Mouse (Mus musculus): ENCODE data around the gene Fgf2. TPM values are rescaled to one million over a fixed set of nuclear protein-coding genes. Genes with fewer than 3 reads are reported as not detected.

Gene Fgf2
- polyA plus RNA-seq, 1 experiment from 2014 or later: 0.83 TPM

- no peak for ATAC-seq (replicated peaks; ENCODE audit: low FRiP score)
- H3K9ac ChIP-seq (ENCODE audit: low read length): no peak overlapping the region
- no peak overlapping the region for H3K4me3 ChIP-seq (ENCODE audit: low read depth, low read length)
- H3K9me3 ChIP-seq (ENCODE audit: control insufficient read depth, low read length): no peaks in the 10 kb centered on the region
- H3K36me3 ChIP-seq (ENCODE audit: control insufficient read depth, insufficient read depth, low read length): no peaks in the 10 kb centered on the region
- H3K27ac ChIP-seq (ENCODE audit: low read depth, low read length): no peak overlapping the region
- 0 out of 2 replicates have a peak, but pooled peaks cover 2% of the 10 kb centered on the region for H3K4me1 ChIP-seq (replicated peaks; ENCODE audit: control insufficient read depth, insufficient read depth, low read length)
- H3K4me2 ChIP-seq (ENCODE audit: low read depth, low read length, severe bottlenecking): no peak overlapping the region
- WGBS: 90% methylated on average over 6 of the region's 6 CpGs
- no peaks in the 10 kb centered on the region for H3K27me3 ChIP-seq (ENCODE audit: control insufficient read depth, insufficient read depth, low read length)
- no peak for DNase-seq (ENCODE audit: low spot score)
These were observed 35.1 kb downstream of the Fgf2 start for GRCm38 (mm10) chr3:37383096-37383765.

- no peak overlapping the region for H3K27ac ChIP-seq (ENCODE audit: low read depth, low read length)
- no peak for DNase-seq (ENCODE audit: low spot score)
- no peaks in the 10 kb centered on the region for H3K36me3 ChIP-seq (ENCODE audit: control insufficient read depth, insufficient read depth, low read length)
These were observed 39.2 kb downstream of the Fgf2 start for GRCm38 (mm10) chr3:37387310-37387709.

GRCm38 (mm10) chr3:37396930-37397608 is 48.9 kb downstream of the Fgf2 start:
- ATAC-seq (replicated peaks; ENCODE audit: low FRiP score): no peak
- H3K36me3 ChIP-seq (ENCODE audit: control insufficient read depth, insufficient read depth, low read length): no peaks in the 10 kb centered on the region

More at GRCm38 (mm10) chr3:37387310-37387709, 39.2 kb downstream of the Fgf2 start:
- 90% methylated on average over 6 of the region's 6 CpGs for WGBS
- Histone ChIP-seq H3K4me2 (ENCODE audit: low read depth, low read length, severe bottlenecking) (no peak overlapping the region), H3K4me1 (replicated peaks; ENCODE audit: control insufficient read depth, insufficient read depth, low read length) (no peaks in the 10 kb centered on the region), H3K9ac (ENCODE audit: low read length) (no peak overlapping the region), H3K27me3 (ENCODE audit: control insufficient read depth, insufficient read depth, low read length) (no peaks in the 10 kb centered on the region), H3K4me3 (ENCODE audit: low read depth, low read length) (no peak overlapping the region), H3K9me3 (ENCODE audit: control insufficient read depth, low read length) (no peaks in the 10 kb centered on the region; the same call in 1 of the 2 replicates)
- no peak for ATAC-seq (replicated peaks; ENCODE audit: low FRiP score)

GRCm38 (mm10) chr3:37397646-37398045 is 49.5 kb downstream of the Fgf2 start:
- 92% methylated on average over 3 of the region's 3 CpGs for WGBS
- H3K4me2 ChIP-seq (ENCODE audit: low read depth, low read length, severe bottlenecking): no peak overlapping the region

More at GRCm38 (mm10) chr3:37396930-37397608, 48.9 kb downstream of the Fgf2 start:
- no peaks in the 10 kb centered on the region for H3K4me1 ChIP-seq (replicated peaks; ENCODE audit: control insufficient read depth, insufficient read depth, low read length)
- no peaks in the 10 kb centered on the region for H3K9me3 ChIP-seq (ENCODE audit: control insufficient read depth, low read length)
- no peak for DNase-seq (ENCODE audit: low spot score)
- WGBS: 90% methylated on average over 5 of the region's 5 CpGs
- H3K4me2 ChIP-seq (ENCODE audit: low read depth, low read length, severe bottlenecking): no peak overlapping the region
- no peak overlapping the region for H3K9ac ChIP-seq (ENCODE audit: low read length)
- no peak overlapping the region for H3K4me3 ChIP-seq (ENCODE audit: low read depth, low read length)
- H3K27me3 ChIP-seq (ENCODE audit: control insufficient read depth, insufficient read depth, low read length): no peaks in the 10 kb centered on the region
- no peak overlapping the region for H3K27ac ChIP-seq (ENCODE audit: low read depth, low read length)

GRCm38 (mm10) chr3:37398661-37399395 is 50.7 kb downstream of the Fgf2 start:
- H3K27me3 ChIP-seq (ENCODE audit: control insufficient read depth, insufficient read depth, low read length): no peaks in the 10 kb centered on the region
- no peak for ATAC-seq (replicated peaks; ENCODE audit: low FRiP score)
- H3K36me3 ChIP-seq (ENCODE audit: control insufficient read depth, insufficient read depth, low read length): no peaks in the 10 kb centered on the region

More at GRCm38 (mm10) chr3:37397646-37398045, 49.5 kb downstream of the Fgf2 start:
- Histone ChIP-seq H3K4me1 (replicated peaks; ENCODE audit: control insufficient read depth, insufficient read depth, low read length) (no peaks in the 10 kb centered on the region), H3K9ac (ENCODE audit: low read length) (no peak overlapping the region), H3K36me3 (ENCODE audit: control insufficient read depth, insufficient read depth, low read length) (no peaks in the 10 kb centered on the region), H3K27ac (ENCODE audit: low read depth, low read length) (no peak overlapping the region), H3K9me3 (ENCODE audit: control insufficient read depth, low read length) (no peaks in the 10 kb centered on the region), H3K4me3 (ENCODE audit: low read depth, low read length) (no peak overlapping the region), H3K27me3 (ENCODE audit: control insufficient read depth, insufficient read depth, low read length) (no peaks in the 10 kb centered on the region)
- no peak for ATAC-seq (replicated peaks; ENCODE audit: low FRiP score)
- DNase-seq (ENCODE audit: low spot score): no peak

GRCm38 (mm10) chr3:37401729-37402610 is 53.8 kb downstream of the Fgf2 start:
- no peak for ATAC-seq (replicated peaks; ENCODE audit: low FRiP score)
- no peaks in the 10 kb centered on the region for H3K4me1 ChIP-seq (replicated peaks; ENCODE audit: control insufficient read depth, insufficient read depth, low read length)
- WGBS: 83% methylated on average over 11 of the region's 11 CpGs
- no peak overlapping the region for H3K27ac ChIP-seq (ENCODE audit: low read depth, low read length)
- H3K4me2 ChIP-seq (ENCODE audit: low read depth, low read length, severe bottlenecking): no peak overlapping the region
- DNase-seq (ENCODE audit: low spot score): no peak
- no peaks in the 10 kb centered on the region for H3K9me3 ChIP-seq (ENCODE audit: control insufficient read depth, low read length)
- no peak overlapping the region for H3K4me3 ChIP-seq (ENCODE audit: low read depth, low read length)
- H3K27me3 ChIP-seq (ENCODE audit: control insufficient read depth, insufficient read depth, low read length): no peaks in the 10 kb centered on the region
- H3K36me3 ChIP-seq (ENCODE audit: control insufficient read depth, insufficient read depth, low read length): no peaks in the 10 kb centered on the region
- no peak overlapping the region for H3K9ac ChIP-seq (ENCODE audit: low read length)

More at GRCm38 (mm10) chr3:37398661-37399395, 50.7 kb downstream of the Fgf2 start:
- DNase-seq (ENCODE audit: low spot score): no peak
- Histone ChIP-seq H3K4me1 (replicated peaks; ENCODE audit: control insufficient read depth, insufficient read depth, low read length) (no peaks in the 10 kb centered on the region), H3K4me2 (ENCODE audit: low read depth, low read length, severe bottlenecking) (no peak overlapping the region), H3K9ac (ENCODE audit: low read length) (no peak overlapping the region), H3K4me3 (ENCODE audit: low read depth, low read length) (no peak overlapping the region), H3K9me3 (ENCODE audit: control insufficient read depth, low read length) (no peaks in the 10 kb centered on the region), H3K27ac (ENCODE audit: low read depth, low read length) (no peak overlapping the region)
- WGBS: 89% methylated on average over 7 of the region's 7 CpGs

GRCm38 (mm10) chr3:37407598-37407997 is 59.5 kb downstream of the Fgf2 start:
- ATAC-seq (replicated peaks; ENCODE audit: low FRiP score): no peak
- H3K36me3 ChIP-seq (ENCODE audit: control insufficient read depth, insufficient read depth, low read length): no peaks in the 10 kb centered on the region

GRCm38 (mm10) chr3:37413446-37413845 is 65.3 kb downstream of the Fgf2 start:
- Histone ChIP-seq H3K9ac (ENCODE audit: low read length) (no peak overlapping the region), H3K4me1 (replicated peaks; ENCODE audit: control insufficient read depth, insufficient read depth, low read length) (no peaks in the 10 kb centered on the region; the same call in 1 of the 2 replicates), H3K9me3 (ENCODE audit: control insufficient read depth, low read length) (no peaks in the 10 kb centered on the region), H3K27ac (ENCODE audit: low read depth, low read length) (no peak overlapping the region), H3K4me3 (ENCODE audit: low read depth, low read length) (no peak overlapping the region), H3K36me3 (ENCODE audit: control insufficient read depth, insufficient read depth, low read length) (no peaks in the 10 kb centered on the region), H3K27me3 (ENCODE audit: control insufficient read depth, insufficient read depth, low read length) (no peaks in the 10 kb centered on the region), H3K4me2 (ENCODE audit: low read depth, low read length, severe bottlenecking) (no peak overlapping the region)
- 94% methylated on average over 3 of the region's 3 CpGs for WGBS
- DNase-seq (ENCODE audit: low spot score) (no peak), ATAC-seq (replicated peaks; ENCODE audit: low FRiP score) (no peak)

More at GRCm38 (mm10) chr3:37407598-37407997, 59.5 kb downstream of the Fgf2 start:
- H3K4me1 ChIP-seq (replicated peaks; ENCODE audit: control insufficient read depth, insufficient read depth, low read length): no peaks in the 10 kb centered on the region
- H3K27ac ChIP-seq (ENCODE audit: low read depth, low read length): no peak overlapping the region
- H3K4me2 ChIP-seq (ENCODE audit: low read depth, low read length, severe bottlenecking): no peak overlapping the region
- H3K9me3 ChIP-seq (ENCODE audit: control insufficient read depth, low read length): no peaks in the 10 kb centered on the region
- DNase-seq (ENCODE audit: low spot score): no peak
- no peaks in the 10 kb centered on the region for H3K27me3 ChIP-seq (ENCODE audit: control insufficient read depth, insufficient read depth, low read length)
- no peak overlapping the region for H3K9ac ChIP-seq (ENCODE audit: low read length)
- no peak overlapping the region for H3K4me3 ChIP-seq (ENCODE audit: low read depth, low read length)
